Mouse (Mus musculus): ENCODE measurements around the gene Ina. TPM values are rescaled to one million over a fixed set of nuclear protein-coding genes. Genes with fewer than 3 reads are reported as not detected.

The Ina gene
- polyA plus RNA-seq, 1 experiment from 2014 or later, result 0.41 TPM

GRCm38 (mm10) chr19:46981462-46981861, 33.0 kb upstream of the Ina start:
- WGBS, result 40% methylated on average over 6 of the region's 6 CpGs
- Histone ChIP-seq H3K27me3 (ENCODE audit: control insufficient read depth, insufficient read depth, low read length) (no peaks in the 10 kb centered on the region), H3K4me1 (ENCODE audit: control insufficient read depth, insufficient read depth, low read length) (peaks cover 8% of the 10 kb centered on the region), H3K9me3 (ENCODE audit: control insufficient read depth, low read length) (no peaks in the 10 kb centered on the region), H3K4me3 (ENCODE audit: low read length) (no peak overlapping the region), H3K27ac (ENCODE audit: low read depth, low read length) (no peak overlapping the region), H3K9ac (ENCODE audit: low read depth, low read length) (no peak overlapping the region), H3K4me2 (replicated peaks; ENCODE audit: low read depth, low read length) (no peak overlapping the region), H3K36me3 (ENCODE audit: control insufficient read depth, insufficient read depth, low read length) (no peaks in the 10 kb centered on the region)
- no peak for ATAC-seq (ENCODE audit: low FRiP score, low TSS enrichment)

DNA sequence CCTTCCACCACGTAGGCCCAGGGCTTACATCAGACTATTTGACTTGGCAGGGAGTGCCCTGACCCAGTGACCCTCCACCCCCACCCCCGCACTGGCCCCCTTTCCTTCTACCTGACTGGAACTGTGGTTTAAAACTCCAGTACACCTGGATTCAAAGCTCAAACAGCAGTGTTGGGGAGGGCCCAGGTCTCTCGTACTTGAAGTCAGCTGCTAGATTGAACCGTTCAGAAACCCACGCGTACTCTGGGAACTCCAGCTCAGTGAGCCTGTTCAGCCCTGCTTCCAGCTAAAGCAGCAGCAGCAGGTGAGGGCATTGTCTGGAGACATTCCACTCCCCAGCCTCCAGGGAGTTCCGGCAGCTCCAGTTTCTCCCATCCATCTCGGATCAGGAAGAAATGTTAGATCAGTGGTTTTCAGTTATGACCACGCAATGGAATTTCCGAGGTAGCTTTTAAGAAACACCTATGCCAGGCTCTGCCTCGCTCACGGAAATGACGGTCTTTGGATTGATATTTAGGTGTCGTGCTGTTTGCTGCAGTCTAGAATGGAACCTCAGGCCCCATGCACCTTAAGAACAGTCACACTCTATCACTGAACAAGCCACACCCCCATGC, 31.0 kb upstream of the Ina start:
- WGBS, result 28% methylated on average over 14 of the region's 14 CpGs
- H3K36me3 ChIP-seq (ENCODE audit: control insufficient read depth, insufficient read depth, low read length), result no peaks in the 10 kb centered on the region
- peaks cover 14% of the 10 kb centered on the region for H3K4me1 ChIP-seq (ENCODE audit: control insufficient read depth, insufficient read depth, low read length)
- no peak overlapping the region for H3K4me2 ChIP-seq (replicated peaks; ENCODE audit: low read depth, low read length)
- peak overlapping the region; percentile 78 for H3K27ac ChIP-seq (ENCODE audit: low read depth, low read length)
- no peak overlapping the region for H3K4me3 ChIP-seq (ENCODE audit: low read length)
- no peaks in the 10 kb centered on the region for H3K9me3 ChIP-seq (ENCODE audit: control insufficient read depth, low read length)
- H3K9ac ChIP-seq (ENCODE audit: low read depth, low read length), result no peak overlapping the region
- no peaks in the 10 kb centered on the region for H3K27me3 ChIP-seq (ENCODE audit: control insufficient read depth, insufficient read depth, low read length)
- no peak for ATAC-seq (ENCODE audit: low FRiP score, low TSS enrichment)

GRCm38 (mm10) chr19:46983966-46984380, 30.5 kb upstream of the Ina start:
- no peaks in the 10 kb centered on the region for H3K9me3 ChIP-seq (ENCODE audit: control insufficient read depth, low read length)
- no peak overlapping the region for H3K9ac ChIP-seq (ENCODE audit: low read depth, low read length)
- WGBS, result 32% methylated on average over 11 of the region's 11 CpGs
- H3K27me3 ChIP-seq (ENCODE audit: control insufficient read depth, insufficient read depth, low read length), result no peaks in the 10 kb centered on the region
- no peak overlapping the region for H3K4me3 ChIP-seq (ENCODE audit: low read length)
- no peak overlapping the region for H3K4me2 ChIP-seq (replicated peaks; ENCODE audit: low read depth, low read length)
- no peaks in the 10 kb centered on the region for H3K36me3 ChIP-seq (ENCODE audit: control insufficient read depth, insufficient read depth, low read length)
- ATAC-seq (ENCODE audit: low FRiP score, low TSS enrichment), result no peak
- no peak overlapping the region for H3K27ac ChIP-seq (ENCODE audit: low read depth, low read length)
- peaks cover 19% of the 10 kb centered on the region for H3K4me1 ChIP-seq (ENCODE audit: control insufficient read depth, insufficient read depth, low read length)

DNA sequence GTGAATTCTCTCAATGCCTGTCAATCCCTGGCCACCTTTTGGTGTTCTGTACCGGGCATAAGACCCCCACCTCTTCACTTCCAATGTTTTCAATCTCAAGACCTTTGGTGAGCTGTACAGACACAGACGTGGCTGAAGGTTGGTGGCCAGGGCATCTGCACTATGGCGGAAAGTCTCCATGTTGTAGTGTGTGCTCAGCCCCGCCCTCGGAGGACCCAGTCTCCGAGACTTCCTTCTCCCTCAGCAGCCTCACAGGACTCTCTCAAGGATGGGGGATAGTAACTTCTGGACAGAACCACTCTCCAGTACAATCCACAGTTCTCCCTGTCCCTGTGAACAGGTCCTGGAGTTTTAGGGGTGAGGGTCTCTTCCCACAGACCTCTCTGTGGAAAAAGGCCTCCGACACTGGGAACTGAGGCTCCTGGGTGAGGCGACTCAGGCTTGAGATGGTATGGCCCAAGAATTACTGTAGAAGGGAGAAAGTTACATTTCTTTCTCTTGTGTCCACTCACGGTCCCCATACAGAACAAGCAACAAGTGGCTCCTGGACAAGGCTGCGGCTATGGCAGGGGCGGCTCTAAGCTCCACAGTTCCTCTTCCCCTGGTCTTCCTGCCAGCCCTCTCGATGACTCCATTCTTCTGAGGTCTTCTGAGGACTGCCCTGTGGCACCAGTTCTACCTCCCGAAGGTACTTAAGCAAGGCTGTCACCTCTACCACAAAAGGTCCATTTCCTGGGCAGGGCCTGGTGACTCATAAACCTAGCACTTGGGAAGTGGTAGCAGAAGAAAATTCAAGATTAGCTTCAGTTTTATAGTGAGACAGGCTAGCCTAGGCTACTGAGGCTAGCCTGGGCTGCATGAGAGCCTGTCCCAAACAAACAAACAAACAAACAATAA, 29.5 kb upstream of the Ina start:
- H3K27ac ChIP-seq (ENCODE audit: low read depth, low read length), result no peak overlapping the region
- H3K4me1 ChIP-seq (ENCODE audit: control insufficient read depth, insufficient read depth, low read length), result peaks cover 27% of the 10 kb centered on the region
- H3K4me3 ChIP-seq (ENCODE audit: low read length), result no peak overlapping the region
- no peak overlapping the region for H3K9ac ChIP-seq (ENCODE audit: low read depth, low read length)
- H3K9me3 ChIP-seq (ENCODE audit: control insufficient read depth, low read length), result no peaks in the 10 kb centered on the region
- no peak for ATAC-seq (ENCODE audit: low FRiP score, low TSS enrichment)
- H3K27me3 ChIP-seq (ENCODE audit: control insufficient read depth, insufficient read depth, low read length), result no peaks in the 10 kb centered on the region
- no peak overlapping the region for H3K4me2 ChIP-seq (replicated peaks; ENCODE audit: low read depth, low read length)
- 80% methylated on average over 13 of the region's 13 CpGs for WGBS
- H3K36me3 ChIP-seq (ENCODE audit: control insufficient read depth, insufficient read depth, low read length), result no peaks in the 10 kb centered on the region

DNA sequence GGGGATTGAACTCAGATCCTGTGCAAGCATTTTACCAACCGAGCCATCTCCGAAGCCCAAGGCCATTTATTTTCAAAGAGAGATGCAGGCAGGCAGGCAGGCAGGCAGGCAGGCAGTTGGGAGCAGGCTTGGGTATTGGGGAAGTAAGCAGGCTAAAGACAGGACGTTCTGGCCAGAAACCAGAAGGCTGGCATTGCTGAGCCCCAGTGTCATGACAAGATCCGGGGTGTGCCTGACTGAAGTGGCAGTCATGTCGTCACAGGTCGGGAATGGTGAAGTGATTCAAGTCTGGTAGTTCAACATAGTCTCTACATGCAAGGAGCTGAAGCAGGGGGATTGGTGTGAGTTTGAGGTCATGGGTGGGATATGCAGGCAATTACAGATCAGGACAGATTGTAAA, 26.9 kb upstream of the Ina start:
- Histone ChIP-seq H3K27me3 (ENCODE audit: control insufficient read depth, insufficient read depth, low read length) (no peaks in the 10 kb centered on the region), H3K4me3 (ENCODE audit: low read length) (no peak overlapping the region), H3K27ac (ENCODE audit: low read depth, low read length) (peak overlapping the region; percentile 77), H3K4me2 (replicated peaks; ENCODE audit: low read depth, low read length) (no peak overlapping the region), H3K9me3 (ENCODE audit: control insufficient read depth, low read length) (no peaks in the 10 kb centered on the region), H3K4me1 (ENCODE audit: control insufficient read depth, insufficient read depth, low read length) (peaks cover 29% of the 10 kb centered on the region), H3K9ac (ENCODE audit: low read depth, low read length) (no peak overlapping the region), H3K36me3 (ENCODE audit: control insufficient read depth, insufficient read depth, low read length) (no peaks in the 10 kb centered on the region)
- 75% methylated on average over 6 of the region's 6 CpGs for WGBS
- ATAC-seq (ENCODE audit: low FRiP score, low TSS enrichment), result no peak

DNA sequence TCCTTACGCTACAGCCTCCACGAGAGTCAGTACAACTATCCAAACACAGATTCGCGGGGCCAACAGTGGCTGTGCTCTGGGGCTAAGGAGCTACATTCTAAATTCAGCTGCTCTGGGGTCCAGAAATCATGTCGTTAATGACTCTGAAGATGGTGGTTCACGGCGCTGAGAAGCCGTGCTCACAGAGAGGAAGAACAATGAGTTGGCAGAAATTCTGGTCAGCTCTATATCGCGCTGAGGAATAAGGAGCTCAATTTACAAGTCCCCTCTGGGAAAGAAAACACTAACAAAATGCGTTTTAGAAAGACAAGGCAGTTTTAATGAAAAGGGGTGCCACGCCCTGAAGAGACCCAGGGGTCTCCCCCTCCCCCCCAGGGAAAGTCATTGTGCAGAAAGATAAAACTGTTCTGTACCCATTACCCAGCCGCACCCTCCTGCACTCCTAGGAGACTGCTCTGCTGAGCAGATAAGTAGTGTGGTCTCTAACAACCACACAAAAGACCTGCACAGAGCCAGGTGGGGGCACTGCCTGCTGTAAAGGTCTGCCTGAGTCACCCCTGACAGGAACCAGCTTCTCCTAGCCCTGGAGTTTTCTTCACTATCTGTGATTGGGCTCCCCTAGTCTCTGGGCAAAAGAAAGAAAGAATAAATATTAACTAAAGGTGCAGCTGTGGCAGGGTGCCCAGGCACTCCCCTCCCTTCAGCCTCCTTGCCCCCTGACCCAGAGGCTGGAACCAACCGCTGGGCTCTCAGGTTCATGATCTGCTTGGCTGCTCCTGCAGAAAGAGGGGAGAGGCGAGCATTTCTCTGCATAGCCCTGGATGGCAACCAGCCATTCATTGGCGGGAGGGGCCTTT, 26.0 kb upstream of the Ina start:
- peak; percentile 91 for ATAC-seq (ENCODE audit: low FRiP score, low TSS enrichment)
- Histone ChIP-seq H3K36me3 (ENCODE audit: control insufficient read depth, insufficient read depth, low read length) (no peaks in the 10 kb centered on the region), H3K27ac (ENCODE audit: low read depth, low read length) (peak overlapping the region; percentile 77), H3K4me2 (replicated peaks; ENCODE audit: low read depth, low read length) (no peak overlapping the region), H3K9me3 (ENCODE audit: control insufficient read depth, low read length) (no peaks in the 10 kb centered on the region), H3K9ac (ENCODE audit: low read depth, low read length) (no peak overlapping the region), H3K4me1 (ENCODE audit: control insufficient read depth, insufficient read depth, low read length) (peaks cover 28% of the 10 kb centered on the region), H3K4me3 (ENCODE audit: low read length) (no peak overlapping the region), H3K27me3 (ENCODE audit: control insufficient read depth, insufficient read depth, low read length) (no peaks in the 10 kb centered on the region)
- WGBS, result 31% methylated on average over 16 of the region's 16 CpGs

DNA sequence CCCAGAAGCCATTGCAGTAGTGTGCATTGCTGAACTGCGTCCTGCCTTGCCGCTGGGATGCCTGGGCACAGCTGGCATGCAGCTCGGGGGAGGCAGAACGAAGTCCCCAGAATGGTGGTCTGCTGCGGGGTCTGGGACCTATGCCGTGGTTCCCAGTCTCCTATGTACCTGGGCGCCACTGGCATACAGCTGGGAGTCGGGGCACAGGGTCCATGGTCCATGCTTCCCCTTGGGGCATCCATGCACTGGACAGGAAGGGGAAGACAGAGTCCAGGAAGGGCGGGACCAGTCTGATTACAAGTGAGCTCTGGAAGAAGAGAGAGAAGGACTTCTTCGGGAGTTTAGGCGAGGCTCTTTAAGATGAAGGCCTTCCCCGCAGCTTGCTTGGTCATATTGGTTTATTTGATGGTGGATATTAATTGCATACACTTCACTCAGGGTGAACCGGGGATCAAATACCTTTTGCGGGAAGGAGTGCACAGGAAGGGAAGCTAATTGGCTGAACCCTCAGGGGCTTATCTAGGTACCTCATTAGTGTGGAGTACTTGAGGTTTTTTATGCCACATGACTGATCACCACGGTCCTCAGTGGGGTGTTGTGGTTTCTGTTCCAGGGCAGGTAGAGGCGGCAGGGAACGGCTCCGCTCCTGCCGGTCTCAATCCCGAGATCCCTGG, 24.9 kb upstream of the Ina start:
- no peak for ATAC-seq (ENCODE audit: low FRiP score, low TSS enrichment)
- Histone ChIP-seq H3K36me3 (ENCODE audit: control insufficient read depth, insufficient read depth, low read length) (no peaks in the 10 kb centered on the region), H3K27me3 (ENCODE audit: control insufficient read depth, insufficient read depth, low read length) (no peaks in the 10 kb centered on the region), H3K4me1 (ENCODE audit: control insufficient read depth, insufficient read depth, low read length) (peaks cover 21% of the 10 kb centered on the region), H3K4me2 (replicated peaks; ENCODE audit: low read depth, low read length) (no peak overlapping the region), H3K9ac (ENCODE audit: low read depth, low read length) (no peak overlapping the region), H3K9me3 (ENCODE audit: control insufficient read depth, low read length) (no peaks in the 10 kb centered on the region), H3K27ac (ENCODE audit: low read depth, low read length) (peak overlapping the region; percentile 77), H3K4me3 (ENCODE audit: low read length) (no peak overlapping the region)
- WGBS, result 70% methylated on average over 20 of the region's 20 CpGs

- Histone ChIP-seq H3K4me2 (replicated peaks; ENCODE audit: low read depth, low read length) (no peak overlapping the region), H3K36me3 (ENCODE audit: control insufficient read depth, insufficient read depth, low read length) (no peaks in the 10 kb centered on the region), H3K27ac (ENCODE audit: low read depth, low read length) (no peak overlapping the region; the same call in 1 of the 2 replicates), H3K27me3 (ENCODE audit: control insufficient read depth, insufficient read depth, low read length) (no peaks in the 10 kb centered on the region), H3K4me1 (ENCODE audit: control insufficient read depth, insufficient read depth, low read length) (peaks cover 21% of the 10 kb centered on the region), H3K4me3 (ENCODE audit: low read length) (no peak overlapping the region), H3K9me3 (ENCODE audit: control insufficient read depth, low read length) (no peaks in the 10 kb centered on the region), H3K9ac (ENCODE audit: low read depth, low read length) (no peak overlapping the region)
- no peak for ATAC-seq (ENCODE audit: low FRiP score, low TSS enrichment)
- 78% methylated on average over 3 of the region's 3 CpGs for WGBS
Measured at GRCm38 (mm10) chr19:46990153-46990518, 24.4 kb upstream of the Ina start.

Measured in kidney, embryonic 14.5 days (tissue).